Mouse (Mus musculus) testis, adult 2 months (tissue): ENCODE data around the gene Cope.

Experiments used
- CTCF ChIP-seq: fragments of 200-500 bp; IDR thresholded peaks from 2 replicates; pipeline ENCODE4 v1.5.1; 2012; ENCODE audit warnings: low read depth, mild to moderate bottlenecking, inconsistent platforms, low read length, moderate library complexity; ENCODE audit not compliant: control insufficient read depth, insufficient read depth, insufficient replicate concordance
- POLR2A ChIP-seq: fragments of 200-500 bp; IDR thresholded peaks from 2 replicates; pipeline ENCODE4 v1.6.1; 2012; ENCODE audit warnings: low read depth, mild to moderate bottlenecking, inconsistent platforms, low read length, moderate library complexity; ENCODE audit not compliant: control insufficient read depth

GRCm38 (mm10) chr8:70276476-70276875, 25.8 kb upstream of the Cope start:
- TF ChIP-seq POLR2A: no peak
- no peak for TF ChIP-seq CTCF
